ENCODE assay signal across 8 mouse cellular contexts in genomic region chr11:75460103-75460843, GRCm38 (mm10). TPM values are rescaled to one million over a fixed set of nuclear protein-coding genes. Genes with fewer than 3 reads are reported as not detected.
A peak's percentile ranks its signal among the peaks of the same experiment; 100 is the strongest.
DNase-seq lines count a peak whose midpoint lies in the region; ATAC-seq and TF ChIP-seq lines count a peak whose summit lies in the region.

No protein-coding gene starts in this region.

- peak overlapping the region; percentile 100 for H3K27ac ChIP-seq in bone marrow macrophage, adult 2 months (ENCODE audit: insufficient read depth, low read depth, low read length)
- H3K27ac ChIP-seq in embryonic facial prominence, embryonic 15.5 days (replicated peaks) = peak overlapping the region; percentile 97
- H3K27ac ChIP-seq in heart, embryonic 10.5 days = peak overlapping the region; percentile 91
- H3K27ac ChIP-seq in kidney, embryonic 14.5 days (ENCODE audit: low read depth, low read length) = peak overlapping the region; percentile 98
- H3K27ac ChIP-seq in limb, embryonic 14.5 days (replicated peaks; ENCODE audit: low read depth, low read length) = peak overlapping the region; percentile 93
- H3K27ac ChIP-seq in midbrain, embryonic 16.5 days (ENCODE audit: low read length) = peak overlapping the region; percentile 79
- H3K27ac ChIP-seq in spleen, adult 2 months (ENCODE audit: insufficient read depth, low read length) = peak overlapping the region; percentile 98

- ATAC-seq in embryonic facial prominence, embryonic 15.5 days (ENCODE audit: insufficient number of reproducible peaks, low FRiP score, low TSS enrichment, low read depth) = peak; percentile 34; the same call in 1 of the 2 replicates
- peak; percentile 48 for ATAC-seq in kidney, embryonic 14.5 days (ENCODE audit: low FRiP score, low TSS enrichment)
- no peak for ATAC-seq in limb, embryonic 14.5 days (ENCODE audit: low FRiP score, low read depth)
- no peak for ATAC-seq in midbrain, embryonic 16.5 days

- WGBS in embryonic facial prominence, embryonic 15.5 days = 2% methylated on average over 19 of the region's 19 CpGs
- WGBS in heart, embryonic 10.5 days = 2% methylated on average over 19 of the region's 19 CpGs
- WGBS in kidney, embryonic 14.5 days = 2% methylated on average over 19 of the region's 19 CpGs
- WGBS in limb, embryonic 14.5 days = 2% methylated on average over 19 of the region's 19 CpGs
- WGBS in midbrain, embryonic 16.5 days = 2% methylated on average over 19 of the region's 19 CpGs
- under 1% methylated on average over 19 of the region's 19 CpGs for WGBS in spleen, adult 2 months

- no peak for TF ChIP-seq CTCF in bone marrow macrophage, adult 2 months (IDR thresholded peaks at IDR 0.05; ENCODE audit: low read depth, low read length)
- TF ChIP-seq CTCF in spleen, adult 2 months (IDR thresholded peaks at IDR 0.05; ENCODE audit: extremely low read depth, insufficient read depth, insufficient read length, insufficient replicate concordance) = no peak

- TF ChIP-seq POLR2A in bone marrow macrophage, adult 2 months (IDR thresholded peaks at IDR 0.05; ENCODE audit: borderline replicate concordance, low read depth, low read length) = no peak
- no peak for TF ChIP-seq POLR2A in limb, embryonic 14.5 days (IDR thresholded peaks at IDR 0.05; ENCODE audit: borderline replicate concordance, extremely low read depth, insufficient read depth, insufficient read length)
- TF ChIP-seq POLR2A in spleen, adult 2 months (IDR thresholded peaks at IDR 0.05; ENCODE audit: low read depth, low read length) = peak; percentile 17; the same call in 1 of the 2 replicates

- H3K9me3 ChIP-seq in embryonic facial prominence, embryonic 15.5 days (replicated peaks) = no peaks in the 10 kb centered on the region
- no peaks in the 10 kb centered on the region for H3K9me3 ChIP-seq in heart, embryonic 10.5 days
- H3K9me3 ChIP-seq in kidney, embryonic 14.5 days (ENCODE audit: control insufficient read depth, low read length) = no peaks in the 10 kb centered on the region
- H3K9me3 ChIP-seq in limb, embryonic 14.5 days (ENCODE audit: control insufficient read depth, low read length) = no peaks in the 10 kb centered on the region
- H3K9me3 ChIP-seq in midbrain, embryonic 16.5 days (replicated peaks; ENCODE audit: control insufficient read depth, low read length, poor library complexity, severe bottlenecking) = no peaks in the 10 kb centered on the region

- peak overlapping the region; percentile 91 for H3K4me2 ChIP-seq in embryonic facial prominence, embryonic 15.5 days (replicated peaks)
- H3K4me2 ChIP-seq in kidney, embryonic 14.5 days (replicated peaks; ENCODE audit: low read depth, low read length) = peak overlapping the region; percentile 89
- peak overlapping the region; percentile 74 for H3K4me2 ChIP-seq in limb, embryonic 14.5 days (replicated peaks; ENCODE audit: low read depth, low read length, severe bottlenecking)
- H3K4me2 ChIP-seq in midbrain, embryonic 16.5 days (ENCODE audit: low read length) = peak overlapping the region; percentile 66

- H3K9ac ChIP-seq in embryonic facial prominence, embryonic 15.5 days = no peak overlapping the region
- H3K9ac ChIP-seq in kidney, embryonic 14.5 days (ENCODE audit: low read depth, low read length) = peak overlapping the region; percentile 65
- peak overlapping the region; percentile 44 for H3K9ac ChIP-seq in limb, embryonic 14.5 days (ENCODE audit: low read depth, low read length, severe bottlenecking)
- peak overlapping the region; percentile 52; the same call in 1 of the 2 replicates for H3K9ac ChIP-seq in midbrain, embryonic 16.5 days (ENCODE audit: low read depth, low read length)

- H3K27me3 ChIP-seq in embryonic facial prominence, embryonic 15.5 days = no peaks in the 10 kb centered on the region
- H3K27me3 ChIP-seq in heart, embryonic 10.5 days (ENCODE audit: insufficient read depth, poor library complexity, severe bottlenecking) = no peaks in the 10 kb centered on the region
- H3K27me3 ChIP-seq in kidney, embryonic 14.5 days (ENCODE audit: control insufficient read depth, insufficient read depth, low read length) = no peaks in the 10 kb centered on the region
- no peaks in the 10 kb centered on the region for H3K27me3 ChIP-seq in limb, embryonic 14.5 days (ENCODE audit: control insufficient read depth, insufficient read depth, low read length)
- H3K27me3 ChIP-seq in midbrain, embryonic 16.5 days (ENCODE audit: control insufficient read depth, insufficient read depth, low read depth, low read length) = peaks cover 2% of the 10 kb centered on the region; the same call in 1 of the 2 replicates
- no peaks in the 10 kb centered on the region for H3K27me3 ChIP-seq in spleen, adult 2 months (ENCODE audit: control insufficient read depth, insufficient read depth, low read length)

- peak; percentile 88 to 92 for DNase-seq in B cell, adult 2 months
- peak; percentile 97 for DNase-seq in heart, embryonic 10.5 days (ENCODE audit: low spot score)
- peak; percentile 92 for DNase-seq in limb, embryonic 14.5 days (ENCODE audit: low spot score)
- DNase-seq in spleen, adult 2 months (ENCODE audit: low read depth in 1 of 2, low spot score in 2 of 2) = peak; percentile 85 to 91

- peaks cover 57% of the 10 kb centered on the region for H3K4me1 ChIP-seq in bone marrow macrophage, adult 2 months (ENCODE audit: control insufficient read depth, insufficient read depth, low read length)
- peaks cover 35% of the 10 kb centered on the region for H3K4me1 ChIP-seq in embryonic facial prominence, embryonic 15.5 days
- peaks cover 54% of the 10 kb centered on the region for H3K4me1 ChIP-seq in heart, embryonic 10.5 days
- peaks cover 22% of the 10 kb centered on the region for H3K4me1 ChIP-seq in kidney, embryonic 14.5 days (ENCODE audit: control insufficient read depth, insufficient read depth, low read length)
- H3K4me1 ChIP-seq in limb, embryonic 14.5 days (ENCODE audit: control insufficient read depth, insufficient read depth, low read length) = peaks cover 29% of the 10 kb centered on the region
- H3K4me1 ChIP-seq in midbrain, embryonic 16.5 days (ENCODE audit: control insufficient read depth, insufficient read depth, low read length) = peaks cover 23% of the 10 kb centered on the region
- peaks cover 31% of the 10 kb centered on the region; the same call in 1 of the 2 replicates for H3K4me1 ChIP-seq in spleen, adult 2 months (ENCODE audit: control insufficient read depth, insufficient read depth, insufficient read length)

- peak overlapping the region; percentile 63 for H3K4me3 ChIP-seq in bone marrow macrophage, adult 2 months (ENCODE audit: insufficient read depth, low read length)
- H3K4me3 ChIP-seq in embryonic facial prominence, embryonic 15.5 days (replicated peaks) = peak overlapping the region; percentile 81
- H3K4me3 ChIP-seq in heart, embryonic 10.5 days = peak overlapping the region; percentile 92
- H3K4me3 ChIP-seq in kidney, embryonic 14.5 days (ENCODE audit: low read length) = peak overlapping the region; percentile 69
- peak overlapping the region; percentile 75 for H3K4me3 ChIP-seq in limb, embryonic 14.5 days (replicated peaks; ENCODE audit: low read length)
- H3K4me3 ChIP-seq in midbrain, embryonic 16.5 days (ENCODE audit: low read depth, low read length) = peak overlapping the region; percentile 88
- peak overlapping the region; percentile 51 for H3K4me3 ChIP-seq in spleen, adult 2 months (ENCODE audit: extremely low read depth, insufficient read depth, insufficient read length)

- peaks cover 10% of the 10 kb centered on the region for H3K36me3 ChIP-seq in embryonic facial prominence, embryonic 15.5 days
- peaks cover 18% of the 10 kb centered on the region for H3K36me3 ChIP-seq in heart, embryonic 10.5 days
- peaks cover 3% of the 10 kb centered on the region; the same call in 1 of the 2 replicates for H3K36me3 ChIP-seq in kidney, embryonic 14.5 days (ENCODE audit: control insufficient read depth, insufficient read depth, low read length)
- peaks cover 6% of the 10 kb centered on the region for H3K36me3 ChIP-seq in limb, embryonic 14.5 days (ENCODE audit: control insufficient read depth, insufficient read depth, low read length)
- H3K36me3 ChIP-seq in midbrain, embryonic 16.5 days (ENCODE audit: control insufficient read depth, insufficient read depth, low read length) = peaks cover 5% of the 10 kb centered on the region
- H3K36me3 ChIP-seq in spleen, adult 2 months (ENCODE audit: control insufficient read depth, insufficient read depth, low read length) = no peaks in the 10 kb centered on the region

RNA-seq across cellular contexts. Expression of gene Tlcd2, which starts 1.2 kb away (rescaled TPM):
- polyA plus RNA-seq in bone marrow macrophage, adult 2 months (2012; ENCODE audit: insufficient read depth, insufficient read length, missing spikeins) = 3.6 and 4.3 TPM in 2 replicates
- 35.1 and 38.0 TPM in 2 replicates for polyA plus RNA-seq in embryonic facial prominence, embryonic 15.5 days (2015; fragmentation: Nextera tagmentation; extraction: Ambion mirVana)
- 12.8 and 21.3 TPM in 2 replicates for polyA plus RNA-seq in heart, embryonic 10.5 days (2016; fragmentation: Nextera tagmentation; extraction: Ambion mirVana)
- 20.7 and 21.0 TPM in 2 replicates for polyA plus RNA-seq in kidney, embryonic 14.5 days (2014; fragmentation: Nextera tagmentation; extraction: Ambion mirVana)
- polyA plus RNA-seq in limb, embryonic 14.5 days (2012; rRNA removed) = 15.0 and 15.5 TPM in 2 replicates
- 19.5 and 25.2 TPM in 2 replicates for polyA plus RNA-seq in limb, embryonic 14.5 days (2014; fragmentation: Nextera tagmentation; extraction: Ambion mirVana)
- polyA plus RNA-seq in midbrain, embryonic 16.5 days (2015; fragmentation: Nextera tagmentation; extraction: Ambion mirVana) = 1.9 TPM in 2 replicates
- polyA plus RNA-seq in spleen, adult 2 months (2012; rRNA removed) = 6.9 and 8.4 TPM in 2 replicates

RNA-seq across cellular contexts. Expression of gene Wdr81, which starts 5.8 kb away (rescaled TPM):
- 41.1 and 46.6 TPM in 2 replicates for polyA plus RNA-seq in bone marrow macrophage, adult 2 months (2012; ENCODE audit: insufficient read depth, insufficient read length, missing spikeins)
- 6.3 and 7.4 TPM in 2 replicates for polyA plus RNA-seq in embryonic facial prominence, embryonic 15.5 days (2015; fragmentation: Nextera tagmentation; extraction: Ambion mirVana)
- polyA plus RNA-seq in heart, embryonic 10.5 days (2016; fragmentation: Nextera tagmentation; extraction: Ambion mirVana) = 6.9 and 7.6 TPM in 2 replicates
- 2.8 and 4.8 TPM in 2 replicates for polyA plus RNA-seq in kidney, embryonic 14.5 days (2014; fragmentation: Nextera tagmentation; extraction: Ambion mirVana)
- 9.0 and 10.4 TPM in 2 replicates for polyA plus RNA-seq in limb, embryonic 14.5 days (2012; rRNA removed)
- polyA plus RNA-seq in limb, embryonic 14.5 days (2014; fragmentation: Nextera tagmentation; extraction: Ambion mirVana) = 6.6 and 6.8 TPM in 2 replicates
- polyA plus RNA-seq in midbrain, embryonic 16.5 days (2015; fragmentation: Nextera tagmentation; extraction: Ambion mirVana) = 7.4 and 7.6 TPM in 2 replicates
- 34.4 and 46.3 TPM in 2 replicates for polyA plus RNA-seq in spleen, adult 2 months (2012; rRNA removed)

RNA-seq across cellular contexts. Expression of gene Serpinf2, which starts 20.9 kb away (rescaled TPM):
- not detected in 2 replicates for polyA plus RNA-seq in bone marrow macrophage, adult 2 months (2012; ENCODE audit: insufficient read depth, insufficient read length, missing spikeins)
- 0.09 TPM in 1 of 2 replicates, not detected in the other for polyA plus RNA-seq in embryonic facial prominence, embryonic 15.5 days (2015; fragmentation: Nextera tagmentation; extraction: Ambion mirVana)
- polyA plus RNA-seq in heart, embryonic 10.5 days (2016; fragmentation: Nextera tagmentation; extraction: Ambion mirVana) = 3.6 and 98.2 TPM in 2 replicates
- 3.9 and 8.4 TPM in 2 replicates for polyA plus RNA-seq in kidney, embryonic 14.5 days (2014; fragmentation: Nextera tagmentation; extraction: Ambion mirVana)
- 0.53 and 0.59 TPM in 2 replicates for polyA plus RNA-seq in limb, embryonic 14.5 days (2012; rRNA removed)
- not detected in 2 replicates for polyA plus RNA-seq in limb, embryonic 14.5 days (2014; fragmentation: Nextera tagmentation; extraction: Ambion mirVana)
- polyA plus RNA-seq in midbrain, embryonic 16.5 days (2015; fragmentation: Nextera tagmentation; extraction: Ambion mirVana) = not detected in 2 replicates
- polyA plus RNA-seq in spleen, adult 2 months (2012; rRNA removed) = 0.25 and 0.75 TPM in 2 replicates

RNA-seq across cellular contexts. Expression of gene Prpf8, which starts 26.3 kb away (rescaled TPM):
- 51.0 and 65.7 TPM in 2 replicates for polyA plus RNA-seq in bone marrow macrophage, adult 2 months (2012; ENCODE audit: insufficient read depth, insufficient read length, missing spikeins)
- polyA plus RNA-seq in embryonic facial prominence, embryonic 15.5 days (2015; fragmentation: Nextera tagmentation; extraction: Ambion mirVana) = 51.7 and 52.5 TPM in 2 replicates
- polyA plus RNA-seq in heart, embryonic 10.5 days (2016; fragmentation: Nextera tagmentation; extraction: Ambion mirVana) = 49.2 and 53.7 TPM in 2 replicates
- 56.4 and 103 TPM in 2 replicates for polyA plus RNA-seq in kidney, embryonic 14.5 days (2014; fragmentation: Nextera tagmentation; extraction: Ambion mirVana)
- 123 and 136 TPM in 2 replicates for polyA plus RNA-seq in limb, embryonic 14.5 days (2012; rRNA removed)
- polyA plus RNA-seq in limb, embryonic 14.5 days (2014; fragmentation: Nextera tagmentation; extraction: Ambion mirVana) = 85.9 and 92.5 TPM in 2 replicates
- 42.9 and 47.6 TPM in 2 replicates for polyA plus RNA-seq in midbrain, embryonic 16.5 days (2015; fragmentation: Nextera tagmentation; extraction: Ambion mirVana)
- polyA plus RNA-seq in spleen, adult 2 months (2012; rRNA removed) = 64.2 and 72.8 TPM in 2 replicates

RNA-seq across cellular contexts. Expression of gene Serpinf1, which starts 37.8 kb away (rescaled TPM):
- 8.6 and 9.9 TPM in 2 replicates for polyA plus RNA-seq in bone marrow macrophage, adult 2 months (2012; ENCODE audit: insufficient read depth, insufficient read length, missing spikeins)
- 393 and 406 TPM in 2 replicates for polyA plus RNA-seq in embryonic facial prominence, embryonic 15.5 days (2015; fragmentation: Nextera tagmentation; extraction: Ambion mirVana)
- polyA plus RNA-seq in heart, embryonic 10.5 days (2016; fragmentation: Nextera tagmentation; extraction: Ambion mirVana) = 53.6 and 168 TPM in 2 replicates
- polyA plus RNA-seq in kidney, embryonic 14.5 days (2014; fragmentation: Nextera tagmentation; extraction: Ambion mirVana) = 118 and 120 TPM in 2 replicates
- polyA plus RNA-seq in limb, embryonic 14.5 days (2012; rRNA removed) = 160 and 176 TPM in 2 replicates
- polyA plus RNA-seq in limb, embryonic 14.5 days (2014; fragmentation: Nextera tagmentation; extraction: Ambion mirVana) = 267 and 276 TPM in 2 replicates
- 28.5 and 31.8 TPM in 2 replicates for polyA plus RNA-seq in midbrain, embryonic 16.5 days (2015; fragmentation: Nextera tagmentation; extraction: Ambion mirVana)
- 9.7 and 12.6 TPM in 2 replicates for polyA plus RNA-seq in spleen, adult 2 months (2012; rRNA removed)

Comparison
In these comparisons a context has a peak if more than half of its experiments do, and no peak if none do; other contexts are left out.
1. ATAC-seq: peak in embryonic facial prominence, embryonic 15.5 days (single experiment) and kidney, embryonic 14.5 days (single experiment); none in limb, embryonic 14.5 days (single experiment) and midbrain, embryonic 16.5 days (single experiment).
2. Peak in every context shown above with its lines, with median percentiles within 50 percentile points of each other: DNase-seq, H3K27ac ChIP-seq, H3K4me3 ChIP-seq and H3K4me2 ChIP-seq.